Mouse (Mus musculus) C2C12 (cell line): ENCODE results near the gene Nol3.

Source experiments
- CEBPB ChIP-seq: IDR thresholded peaks from one replicate; pipeline ENCODE4 v1.6.1; 2011; ENCODE audit warnings: low read depth, mild to moderate bottlenecking, control low read depth, moderate library complexity
- CTCF ChIP-seq: IDR thresholded peaks from one replicate; pipeline ENCODE4 v1.5.1; 2011; ENCODE audit not compliant: control insufficient read depth, insufficient read depth, insufficient read length
- FOSL1 ChIP-seq: IDR thresholded peaks from one replicate; pipeline ENCODE4 v1.8.0; 2011; ENCODE audit warnings: mild to moderate bottlenecking, low read length; ENCODE audit not compliant: poor library complexity, insufficient read depth, severe bottlenecking
- MAX ChIP-seq: IDR thresholded peaks from one replicate; pipeline ENCODE4 v1.6.1; 2011; ENCODE audit warnings: mild to moderate bottlenecking, control low read depth
- MYOD1 ChIP-seq: IDR thresholded peaks from one replicate; pipeline ENCODE4 v1.6.1; 2011; ENCODE audit warnings: low read depth; ENCODE audit not compliant: control insufficient read depth, insufficient read length
- MYOG ChIP-seq: IDR thresholded peaks from one replicate; pipeline ENCODE4 v1.6.1; 2011; ENCODE audit not compliant: control insufficient read depth, insufficient read length; ENCODE audit errors: extremely low read depth
- USF1 ChIP-seq: IDR thresholded peaks from one replicate; pipeline ENCODE4 v1.6.1; 2011; ENCODE audit warnings: low read depth, mild to moderate bottlenecking, control low read depth, moderate library complexity

DNA sequence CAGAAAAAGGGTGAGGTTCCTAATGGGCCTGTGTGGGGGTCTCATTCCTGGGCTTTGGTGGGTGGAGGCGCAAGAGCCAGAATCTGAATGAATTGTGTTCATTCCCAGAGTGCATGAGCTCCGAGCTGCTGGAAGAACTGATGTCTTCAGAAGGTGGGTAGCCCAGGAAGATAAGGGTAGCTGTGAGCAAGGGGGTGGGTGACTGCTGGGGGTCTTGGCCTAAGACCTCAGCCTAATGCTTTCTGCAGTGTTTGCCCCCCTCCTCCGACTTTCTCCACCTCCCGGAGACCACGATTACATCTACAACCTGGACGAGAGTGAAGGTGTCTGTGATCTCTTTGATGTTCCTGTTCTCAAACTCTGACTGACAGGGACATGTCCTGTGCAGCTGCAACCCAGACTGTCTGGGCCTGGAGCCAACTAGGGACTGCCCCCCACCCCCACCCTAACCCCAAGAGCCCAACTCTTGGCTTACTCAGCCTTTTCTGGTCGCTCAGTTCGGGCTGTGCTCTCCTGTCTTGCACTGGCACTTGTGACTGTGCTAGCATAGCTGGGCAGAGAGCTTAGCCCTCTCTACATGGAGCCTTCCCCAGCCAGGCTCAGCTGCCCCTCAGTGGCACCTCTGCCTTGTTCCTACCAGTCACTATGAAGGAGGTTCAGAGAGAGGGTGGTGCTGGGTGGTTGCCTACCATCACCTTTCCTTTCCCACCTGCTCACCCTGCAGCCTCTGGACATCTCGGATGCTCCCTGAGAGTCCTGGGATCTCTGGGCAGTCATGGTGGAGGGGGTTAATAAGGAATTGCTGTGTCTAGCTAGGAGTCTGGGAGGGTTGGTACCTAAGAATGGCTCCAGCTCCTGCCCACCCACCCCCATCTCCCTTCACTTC lies 28.6 kb downstream of the Nol3 start:
- TF ChIP-seq MYOD1, result peak; percentile 68
- no peak for TF ChIP-seq MAX
- TF ChIP-seq CTCF, result no peak
- TF ChIP-seq USF1, result no peak
- no peak for TF ChIP-seq FOSL1
- TF ChIP-seq MYOG, result no peak
- no peak for TF ChIP-seq CEBPB
